Mouse (Mus musculus) liver, embryonic 13.5 days (tissue): ENCODE measurements at regions not wholly inside any gene's neighbourhood (a gene's known extent, or its start where the extent isn't known, plus 50 kb on each side); places are given as distances from the start of the nearest gene placed in this dataset.
A peak's percentile ranks its signal among the peaks of the same experiment; 100 is the strongest.

ENCODE experiments used
- ATAC-seq: fragments of 200-750 bp; cut with Nextera tagmentation; 2 replicates; pipeline ENCODE4 v1.8.0; 2017; ENCODE audit warnings: low read depth, mild to moderate bottlenecking, moderate number of reproducible peaks, moderate library complexity
- DNase-seq: peaks from one replicate; pipeline ENCODE4 v3.0.0; 2022
- H3K27ac ChIP-seq: fragments of 300-500 bp; sonication (generic); 2 replicates; pipeline ENCODE4 v1.5.1; 2015; ENCODE audit warnings: moderate library complexity, mild to moderate bottlenecking, inconsistent platforms
- H3K27me3 ChIP-seq: fragments of 300-500 bp; sonication (generic); 2 replicates; pipeline ENCODE4 v1.6.1; 2015; ENCODE audit warnings: mild to moderate bottlenecking, inconsistent platforms
- H3K36me3 ChIP-seq: fragments of 300-500 bp; sonication (generic); 2 replicates; pipeline ENCODE4 v1.6.1; 2015; ENCODE audit warnings: mild to moderate bottlenecking, inconsistent platforms
- H3K4me1 ChIP-seq: fragments of 300-500 bp; sonication (generic); replicated peaks from 2 replicates; pipeline ENCODE4 v1.6.1; 2015; ENCODE audit warnings: inconsistent platforms
- H3K4me2 ChIP-seq: fragments of 300-500 bp; sonication (generic); 2 replicates; pipeline ENCODE4 v1.6.1; 2015; ENCODE audit warnings: inconsistent platforms, mild to moderate bottlenecking, moderate library complexity
- H3K4me3 ChIP-seq: fragments of 300-500 bp; sonication (generic); replicated peaks from 2 replicates; pipeline ENCODE4 v1.5.1; 2015; ENCODE audit warnings: mild to moderate bottlenecking, inconsistent platforms
- H3K9ac ChIP-seq: fragments of 300-500 bp; sonication (generic); 2 replicates; pipeline ENCODE4 v1.6.1; 2015; ENCODE audit warnings: mild to moderate bottlenecking, inconsistent platforms
- H3K9me3 ChIP-seq: fragments of 300-500 bp; sonication (generic); replicated peaks from 2 replicates; pipeline ENCODE4 v1.6.1; 2016; ENCODE audit warnings: inconsistent platforms
- WGBS: fragments of 180-500 bp; shearing (Covaris S2); methylation state at CpG from one replicate; pipeline ENCODE4 v1.1.7; 2015; ENCODE audit not compliant: insufficient replicate concordance; 5-methylcytosine and 5-hydroxymethylcytosine counted together

DNA sequence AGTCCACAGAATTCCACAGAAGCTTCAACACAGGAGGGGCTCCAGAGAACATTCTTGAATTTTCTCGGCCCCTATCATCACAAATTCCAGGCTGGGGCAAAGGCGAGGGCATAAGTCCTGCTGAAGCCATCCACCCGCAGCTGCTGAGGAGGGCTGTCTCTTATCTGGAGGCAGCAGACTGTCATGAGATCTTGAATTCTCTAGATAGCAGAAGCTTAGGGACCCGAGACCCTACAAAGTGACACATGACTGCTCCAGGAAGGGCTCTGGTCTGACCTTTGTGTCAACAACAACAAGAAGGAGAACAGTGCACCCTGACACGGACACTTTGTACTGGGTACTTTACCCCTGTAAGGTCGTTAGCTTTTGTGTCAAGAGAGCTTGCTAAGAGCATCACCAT, 57.2 kb downstream of the Lao1 start:
- peaks cover 78% of the 10 kb centered on the region for H3K4me1 ChIP-seq
- peak overlapping the region; percentile 99 for H3K27ac ChIP-seq
- H3K36me3 ChIP-seq = no peaks in the 10 kb centered on the region
- DNase-seq (peak; percentile 84), ATAC-seq (peak; percentile 93)
- H3K27me3 ChIP-seq = peaks cover 3% of the 10 kb centered on the region; the same call in 1 of the 2 replicates
- WGBS = 6% methylated on average over 6 of the region's 6 CpGs
- peak overlapping the region; percentile 67 for H3K4me2 ChIP-seq
- H3K9ac ChIP-seq = peak overlapping the region; percentile 84
- H3K9me3 ChIP-seq = no peaks in the 10 kb centered on the region
- H3K4me3 ChIP-seq = peak overlapping the region; percentile 26

DNA sequence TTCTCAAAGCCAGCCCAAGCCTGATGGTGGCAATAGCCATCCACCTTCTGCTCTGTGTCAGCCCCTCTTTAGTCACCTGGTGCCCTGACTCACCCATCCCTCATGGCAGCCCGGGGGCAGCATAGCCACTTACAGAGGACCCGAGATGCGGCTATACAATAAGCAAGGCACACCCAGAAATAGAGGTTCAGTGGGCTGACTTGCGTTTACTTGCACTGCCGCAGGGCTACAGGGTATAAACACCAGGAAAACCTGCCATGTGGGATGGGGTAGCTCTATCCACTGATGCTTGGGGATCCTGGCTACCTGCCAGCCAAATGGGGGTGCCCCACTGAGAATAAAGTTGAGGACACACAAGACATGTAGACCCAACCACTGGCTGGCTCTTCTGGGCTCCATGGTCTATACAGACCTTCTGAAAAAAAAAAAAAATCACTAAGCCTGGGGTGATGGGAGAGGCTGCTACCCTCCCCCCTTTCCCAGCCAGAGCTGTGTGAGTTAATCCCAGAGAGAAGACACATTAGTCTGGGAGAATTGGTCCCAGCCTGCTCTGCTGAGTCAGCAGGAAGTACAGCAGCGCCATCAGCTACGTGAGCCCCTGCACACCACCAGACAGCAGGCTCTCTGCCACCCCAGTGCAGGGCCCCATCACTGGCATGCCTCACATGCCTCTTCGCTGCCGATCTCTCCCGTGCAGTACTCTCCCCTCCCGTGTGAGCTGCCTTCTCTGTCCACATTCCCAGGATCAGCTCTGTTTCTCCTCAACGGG, 57.8 kb downstream of the Lao1 start:
- peak; percentile 68 for ATAC-seq
- H3K27ac ChIP-seq = peak overlapping the region; percentile 99
- H3K4me3 ChIP-seq = peak overlapping the region; percentile 26
- peak overlapping the region; percentile 84 for H3K9ac ChIP-seq
- peak overlapping the region; percentile 67 for H3K4me2 ChIP-seq
- peak; percentile 74 for DNase-seq
- peaks cover 81% of the 10 kb centered on the region for H3K4me1 ChIP-seq
- no peaks in the 10 kb centered on the region for H3K36me3 ChIP-seq
- H3K27me3 ChIP-seq = peaks cover 3% of the 10 kb centered on the region; the same call in 1 of the 2 replicates
- H3K9me3 ChIP-seq = no peaks in the 10 kb centered on the region
- 30% methylated on average over 12 of the region's 12 CpGs for WGBS

DNA sequence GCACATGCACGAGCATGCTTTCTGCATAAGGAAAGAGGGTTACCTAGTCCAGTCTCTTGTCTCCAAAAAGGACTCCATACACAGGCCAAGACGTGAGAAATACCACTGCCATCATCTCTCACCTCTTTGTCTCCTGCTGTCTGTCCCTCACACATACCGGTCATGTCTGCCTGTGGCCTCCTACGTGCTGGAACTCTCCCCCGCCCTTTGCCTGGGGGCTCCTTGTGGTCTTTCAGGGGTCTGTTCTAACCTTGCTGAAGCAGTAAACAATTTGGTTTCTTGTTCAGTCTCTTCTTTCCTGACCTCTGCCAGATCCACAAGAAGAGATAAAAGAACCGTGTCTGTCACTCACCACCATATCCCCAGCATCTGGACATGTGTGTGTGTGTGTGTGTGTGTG, 61.0 kb downstream of the Lao1 start:
- no peaks in the 10 kb centered on the region for H3K36me3 ChIP-seq

DNA sequence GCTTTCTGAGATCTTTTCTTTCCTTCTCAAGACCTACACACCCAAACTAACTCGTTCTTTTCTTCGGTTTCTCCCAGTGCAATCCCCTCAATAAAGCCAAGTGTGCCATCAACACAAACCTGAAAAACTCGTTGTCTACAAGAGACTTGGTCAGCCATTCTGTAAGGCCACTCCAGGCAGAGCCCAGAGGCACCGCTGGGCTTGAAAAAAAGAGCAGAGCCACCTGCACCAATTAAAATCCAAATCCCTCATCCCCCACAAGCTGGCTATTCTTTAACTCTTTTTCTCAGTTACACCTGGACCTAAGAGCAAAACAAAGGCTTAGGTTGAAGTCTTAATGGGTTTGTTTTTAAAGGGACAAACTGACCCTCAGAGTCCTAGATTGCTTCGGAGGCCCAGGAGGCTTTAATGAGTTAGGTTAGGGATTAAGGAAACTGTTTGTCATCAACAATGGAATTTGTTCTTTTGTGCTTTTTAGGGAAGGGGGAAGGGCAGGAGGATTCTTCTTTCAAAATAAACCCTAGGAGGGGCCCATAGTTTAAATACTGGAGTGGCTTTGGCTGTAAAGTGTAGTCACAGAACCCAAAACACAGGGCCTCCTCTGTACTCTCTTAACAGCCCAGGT, 65.0 kb downstream of the Lao1 start:
- H3K4me1 ChIP-seq = peaks cover 80% of the 10 kb centered on the region
- 56% methylated on average over 5 of the region's 5 CpGs for WGBS

More for the DNA sequence above, 61.0 kb downstream of the Lao1 start:
- ATAC-seq (no peak), DNase-seq (no peak)
- Histone ChIP-seq H3K9ac (peak overlapping the region; percentile 46; the same call in 1 of the 2 replicates), H3K9me3 (no peaks in the 10 kb centered on the region), H3K4me1 (peaks cover 79% of the 10 kb centered on the region), H3K4me3 (no peak overlapping the region), H3K4me2 (no peak overlapping the region), H3K27me3 (peaks cover 4% of the 10 kb centered on the region; the same call in 1 of the 2 replicates), H3K27ac (peak overlapping the region; percentile 99)
- WGBS = 40% methylated on average over 6 of the region's 6 CpGs

DNA sequence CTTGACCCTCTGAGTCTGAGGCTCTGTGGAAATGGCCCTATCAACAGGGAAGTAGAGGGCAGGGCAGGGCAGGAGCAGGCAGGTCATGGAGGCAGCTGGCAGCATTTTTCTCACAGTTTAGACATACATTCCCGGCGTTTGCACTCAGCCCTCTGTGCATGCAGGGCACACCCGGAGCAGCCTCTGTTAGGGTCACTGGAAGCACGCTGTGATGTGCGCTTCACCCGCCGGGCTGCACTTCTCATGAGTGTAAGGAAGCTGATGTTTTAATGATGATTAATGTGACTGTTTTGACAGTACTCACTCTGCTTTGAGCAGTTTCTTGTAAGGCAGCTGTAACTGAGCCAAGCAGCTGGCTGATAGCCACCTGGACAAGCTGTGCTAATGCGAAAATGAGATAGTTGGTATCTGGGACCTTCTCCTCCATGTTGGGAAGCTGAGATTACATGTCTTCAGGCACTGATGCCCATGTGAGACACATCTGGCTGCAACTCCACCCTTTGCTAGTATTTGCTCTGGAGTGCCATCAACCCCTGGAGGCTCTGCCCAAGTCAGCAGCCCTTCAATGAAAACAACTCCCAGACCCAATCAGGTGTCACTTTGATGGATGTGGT, 66.9 kb downstream of the Lao1 start:
- Histone ChIP-seq H3K4me2 (peak overlapping the region; percentile 54), H3K9me3 (no peaks in the 10 kb centered on the region), H3K4me3 (peak overlapping the region; percentile 8; the same call in 1 of the 2 replicates), H3K27ac (peak overlapping the region; percentile 98), H3K9ac (peak overlapping the region; percentile 70), H3K4me1 (peaks cover 87% of the 10 kb centered on the region), H3K27me3 (peaks cover 12% of the 10 kb centered on the region; the same call in 1 of the 2 replicates), H3K36me3 (no peaks in the 10 kb centered on the region)
- ATAC-seq (peak; percentile 96), DNase-seq (peak; percentile 89)
- WGBS = 29% methylated on average over 8 of the region's 8 CpGs

More for the DNA sequence above, 65.0 kb downstream of the Lao1 start:
- H3K4me3 ChIP-seq = no peak overlapping the region
- H3K9ac ChIP-seq = peak overlapping the region; percentile 70
- no peaks in the 10 kb centered on the region for H3K9me3 ChIP-seq
- no peak for DNase-seq
- no peak for ATAC-seq
- H3K27me3 ChIP-seq = peaks cover 10% of the 10 kb centered on the region; the same call in 1 of the 2 replicates
- H3K27ac ChIP-seq = peak overlapping the region; percentile 98
- H3K4me2 ChIP-seq = 0 out of 2 replicates have a peak overlapping the region, but pooled peaks have one; percentile 3
- H3K36me3 ChIP-seq = no peaks in the 10 kb centered on the region

- no peaks in the 10 kb centered on the region for H3K9me3 ChIP-seq
- DNase-seq (peak; percentile 52), ATAC-seq (no peak)
- H3K27me3 ChIP-seq = peaks cover 19% of the 10 kb centered on the region
- no peaks in the 10 kb centered on the region for H3K36me3 ChIP-seq
- H3K4me2 ChIP-seq = peak overlapping the region; percentile 54
- H3K4me3 ChIP-seq = peak overlapping the region; percentile 20
- H3K4me1 ChIP-seq = peaks cover 93% of the 10 kb centered on the region
- H3K9ac ChIP-seq = peak overlapping the region; percentile 72
- 47% methylated on average over 7 of the region's 7 CpGs for WGBS
- H3K27ac ChIP-seq = peak overlapping the region; percentile 98
Observed at GRCm38 (mm10) chr4:119029091-119029490, 67.7 kb downstream of the Lao1 start.

- no peaks in the 10 kb centered on the region for H3K36me3 ChIP-seq
- peaks cover 22% of the 10 kb centered on the region for H3K27me3 ChIP-seq
- DNase-seq = no peak
- peak overlapping the region; percentile 98 for H3K27ac ChIP-seq
- peaks cover 97% of the 10 kb centered on the region for H3K4me1 ChIP-seq
- no peaks in the 10 kb centered on the region for H3K9me3 ChIP-seq
- H3K9ac ChIP-seq = peak overlapping the region; percentile 72
- peak overlapping the region; percentile 54 for H3K4me2 ChIP-seq
- WGBS = 75% methylated on average over 6 of the region's 6 CpGs
- H3K4me3 ChIP-seq = no peak overlapping the region
- no peak for ATAC-seq
Observed at GRCm38 (mm10) chr4:119029735-119030134, 68.4 kb downstream of the Lao1 start.

DNA sequence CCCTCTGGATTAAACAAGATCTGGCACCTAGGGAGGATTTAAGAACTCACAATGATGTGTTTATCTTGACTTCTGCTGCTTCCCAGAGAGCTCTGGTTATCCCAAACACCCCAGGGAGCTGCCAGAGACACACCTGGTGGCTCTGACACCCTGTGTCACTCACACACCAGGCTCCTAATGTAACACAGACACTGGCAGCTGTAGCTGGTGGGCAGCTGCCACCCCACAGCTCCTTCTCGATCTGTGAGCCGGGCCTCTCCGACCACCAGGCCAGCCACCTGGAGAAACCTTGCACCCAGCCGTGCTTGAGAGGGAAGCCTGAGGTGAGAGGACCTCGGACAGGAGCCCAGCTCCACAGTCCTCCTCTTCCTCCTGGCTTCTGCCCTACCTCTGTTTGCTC, 69.5 kb downstream of the Lao1 start:
- Histone ChIP-seq H3K4me2 (no peak overlapping the region), H3K27me3 (peaks cover 25% of the 10 kb centered on the region), H3K9me3 (no peaks in the 10 kb centered on the region), H3K9ac (peak overlapping the region; percentile 72), H3K4me1 (peaks cover 100% of the 10 kb centered on the region), H3K27ac (peak overlapping the region; percentile 98), H3K36me3 (no peaks in the 10 kb centered on the region), H3K4me3 (no peak overlapping the region)
- ATAC-seq (no peak), DNase-seq (no peak)
- WGBS = 71% methylated on average over 5 of the region's 5 CpGs

DNA sequence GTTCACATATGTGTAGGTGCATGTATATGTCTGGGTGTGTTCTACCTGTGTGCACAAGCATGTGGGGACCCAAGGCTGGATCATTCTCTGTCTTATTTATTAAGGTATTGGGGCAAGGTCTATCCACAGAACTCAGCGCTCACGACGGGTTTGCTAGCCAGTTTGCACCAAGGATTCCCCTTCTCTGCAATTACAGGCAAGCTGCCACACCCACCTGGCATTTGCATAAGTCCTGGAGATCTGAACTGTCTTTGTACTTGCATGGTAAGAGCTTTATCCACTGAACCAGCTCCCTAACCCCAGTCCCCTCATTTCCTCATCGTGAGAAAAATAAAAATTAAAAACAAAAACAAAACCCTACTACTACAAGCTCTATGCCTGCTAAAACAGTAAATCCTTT, 71.6 kb downstream of the Lao1 start:
- WGBS = 62% methylated on average over 4 of the region's 4 CpGs
- DNase-seq (no peak), ATAC-seq (no peak)
- H3K4me2 ChIP-seq = no peak overlapping the region
- peaks cover 96% of the 10 kb centered on the region for H3K4me1 ChIP-seq
- peaks cover 25% of the 10 kb centered on the region for H3K27me3 ChIP-seq
- H3K9me3 ChIP-seq = no peaks in the 10 kb centered on the region
- H3K36me3 ChIP-seq = no peaks in the 10 kb centered on the region
- no peak overlapping the region for H3K4me3 ChIP-seq
- peak overlapping the region; percentile 72 for H3K9ac ChIP-seq
- H3K27ac ChIP-seq = peak overlapping the region; percentile 98

DNA sequence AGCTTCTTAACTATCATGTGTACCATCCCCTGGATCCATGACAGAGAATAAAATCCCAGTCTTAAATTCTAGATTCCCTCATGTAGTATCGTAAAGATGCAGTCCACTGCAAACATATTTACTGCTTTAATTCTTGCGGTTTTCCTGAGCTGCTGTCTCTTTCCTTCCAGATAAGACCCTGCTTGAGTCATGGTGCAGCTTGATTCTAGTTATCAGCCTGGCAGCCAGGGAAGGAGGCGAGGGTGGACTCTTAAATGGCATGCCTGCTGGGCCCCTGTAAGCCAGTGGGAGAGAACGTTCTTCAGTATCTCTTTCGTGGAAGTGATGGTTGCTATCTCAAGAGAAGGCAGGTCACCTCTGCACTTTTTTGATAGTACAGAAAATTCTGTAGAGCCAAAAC, 71.9 kb upstream of the Slc2a1 start:
- ATAC-seq (peak; percentile 96), DNase-seq (peak; percentile 80)
- 17% methylated on average over 5 of the region's 5 CpGs for WGBS
- Histone ChIP-seq H3K27ac (peak overlapping the region; percentile 98), H3K4me3 (peak overlapping the region; percentile 18), H3K27me3 (peaks cover 17% of the 10 kb centered on the region), H3K9me3 (no peaks in the 10 kb centered on the region), H3K9ac (peak overlapping the region; percentile 72), H3K4me2 (peak overlapping the region; percentile 64), H3K4me1 (peaks cover 93% of the 10 kb centered on the region), H3K36me3 (no peaks in the 10 kb centered on the region)

DNA sequence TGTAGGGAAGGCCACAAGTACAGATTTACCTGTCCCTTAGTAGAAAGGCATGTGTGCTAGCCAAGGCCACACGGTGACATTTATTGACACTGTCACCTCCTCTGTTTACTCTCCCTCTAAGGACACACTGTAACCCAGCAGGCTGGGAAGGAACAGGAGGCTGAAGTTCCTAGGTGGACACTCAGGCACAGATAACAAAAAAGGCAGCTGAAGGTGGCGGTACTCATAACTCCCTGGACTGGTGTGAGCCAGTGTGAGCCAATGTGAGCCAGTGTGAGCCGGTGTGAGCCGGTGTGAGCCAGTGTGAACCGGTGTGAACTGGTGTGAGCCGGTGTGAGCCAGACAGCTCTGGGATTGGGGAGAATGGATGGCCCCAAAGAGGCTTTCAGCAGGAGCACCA, 68.5 kb upstream of the Slc2a1 start:
- WGBS = 80% methylated on average over 6 of the region's 6 CpGs
- Histone ChIP-seq H3K4me2 (peak overlapping the region; percentile 71), H3K27ac (peak overlapping the region; percentile 98), H3K9ac (peak overlapping the region; percentile 71), H3K4me1 (peaks cover 84% of the 10 kb centered on the region), H3K36me3 (no peaks in the 10 kb centered on the region), H3K27me3 (peaks cover 11% of the 10 kb centered on the region), H3K9me3 (no peaks in the 10 kb centered on the region), H3K4me3 (peak overlapping the region; percentile 64)
- DNase-seq (peak; percentile 43), ATAC-seq (no peak)
